Mouse (Mus musculus): ENCODE measurements at regions not wholly inside any gene's neighbourhood (a gene's known extent, or its start where the extent isn't known, plus 50 kb on each side); places are given as distances from the start of the nearest gene placed in this dataset.

DNA sequence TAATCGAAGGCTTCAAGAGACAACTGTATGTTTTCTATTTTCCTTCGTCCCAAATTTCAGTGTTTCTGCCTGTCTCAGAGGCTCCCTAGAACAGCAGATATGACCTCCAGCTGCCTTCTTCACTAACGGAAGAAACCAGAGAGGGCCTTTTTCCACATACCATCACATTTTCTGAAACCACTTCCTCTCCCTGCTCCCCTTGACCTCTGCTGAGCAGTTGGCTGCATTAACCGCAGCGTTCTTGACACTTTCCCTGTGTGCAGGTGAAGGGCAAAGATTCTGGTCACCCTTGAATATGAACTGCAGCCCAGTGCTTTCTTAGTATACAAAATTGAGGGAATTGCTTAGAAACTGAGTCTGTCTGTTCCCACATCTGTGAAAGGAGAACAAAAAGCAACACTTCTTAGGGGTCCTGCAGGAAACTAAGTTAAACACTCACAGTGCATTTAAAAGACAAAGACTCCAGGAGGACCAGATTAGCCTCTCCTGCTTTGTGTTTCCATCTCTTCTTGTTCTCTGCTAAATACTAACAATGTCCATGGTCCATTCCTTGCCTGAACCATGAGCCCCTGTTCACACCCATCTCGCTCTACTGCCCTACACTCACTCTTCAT, 98.4 kb downstream of the Akap11 start:
- no peak for DNase-seq (ENCODE audit: low read depth)

DNA sequence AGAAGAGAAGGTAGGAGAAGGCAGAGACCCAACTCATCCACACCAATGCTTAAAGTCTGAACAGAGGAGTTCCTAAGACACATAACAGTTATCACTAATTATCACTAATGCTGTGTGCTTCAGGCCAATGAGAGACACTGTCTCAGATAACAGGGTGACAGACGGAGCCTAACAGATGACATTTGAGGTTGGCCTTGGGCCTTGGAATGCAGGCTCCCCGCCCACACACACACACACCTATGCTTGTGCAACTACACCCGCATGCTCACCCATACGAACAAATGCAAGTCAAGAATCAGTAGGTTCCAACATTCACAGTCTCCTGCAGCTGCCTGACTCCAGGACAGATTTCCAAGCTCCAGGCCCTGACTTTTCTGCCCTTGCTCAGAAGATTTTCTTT, 100.0 kb downstream of the Akap11 start:
- DNase-seq (ENCODE audit: low read depth), result no peak
- no peak for TF ChIP-seq POLR2A (IDR thresholded peaks at IDR 0.05; ENCODE audit: borderline replicate concordance, extremely low read depth, insufficient read depth, insufficient read length, poor library complexity, severe bottlenecking)
- TF ChIP-seq CTCF (IDR thresholded peaks at IDR 0.05; ENCODE audit: borderline replicate concordance, extremely low read depth, insufficient read depth, insufficient read length), result no peak

More for the DNA sequence above, 98.4 kb downstream of the Akap11 start:
- no peak for TF ChIP-seq POLR2A (IDR thresholded peaks at IDR 0.05; ENCODE audit: borderline replicate concordance, extremely low read depth, insufficient read depth, insufficient read length, poor library complexity, severe bottlenecking)
- no peak for TF ChIP-seq CTCF (IDR thresholded peaks at IDR 0.05; ENCODE audit: borderline replicate concordance, extremely low read depth, insufficient read depth, insufficient read length)

DNA sequence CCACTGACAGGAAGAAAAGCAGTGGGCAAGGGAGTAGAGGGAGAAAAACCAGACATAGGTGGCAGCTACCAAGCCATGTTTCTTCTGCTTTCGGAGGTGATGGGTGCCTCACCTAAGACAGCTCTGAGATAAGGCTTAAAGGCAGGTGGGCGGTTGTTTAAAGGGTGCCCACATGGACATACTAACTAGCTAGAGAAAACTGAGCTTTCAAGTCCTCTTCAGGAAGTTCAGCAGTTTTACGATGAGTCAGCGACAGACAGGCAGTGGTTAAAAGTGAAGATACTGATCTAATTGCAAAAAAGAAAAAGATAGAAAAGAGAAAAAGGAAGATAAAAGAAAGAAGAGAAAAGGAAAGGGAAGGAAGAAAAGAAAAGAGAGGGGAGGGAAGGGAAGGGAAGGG, 100.6 kb downstream of the Akap11 start:
- no peak for DNase-seq (ENCODE audit: low read depth)
- TF ChIP-seq POLR2A (IDR thresholded peaks at IDR 0.05; ENCODE audit: borderline replicate concordance, extremely low read depth, insufficient read depth, insufficient read length, poor library complexity, severe bottlenecking) (no peak), CTCF (IDR thresholded peaks at IDR 0.05; ENCODE audit: borderline replicate concordance, extremely low read depth, insufficient read depth, insufficient read length) (no peak)

DNA sequence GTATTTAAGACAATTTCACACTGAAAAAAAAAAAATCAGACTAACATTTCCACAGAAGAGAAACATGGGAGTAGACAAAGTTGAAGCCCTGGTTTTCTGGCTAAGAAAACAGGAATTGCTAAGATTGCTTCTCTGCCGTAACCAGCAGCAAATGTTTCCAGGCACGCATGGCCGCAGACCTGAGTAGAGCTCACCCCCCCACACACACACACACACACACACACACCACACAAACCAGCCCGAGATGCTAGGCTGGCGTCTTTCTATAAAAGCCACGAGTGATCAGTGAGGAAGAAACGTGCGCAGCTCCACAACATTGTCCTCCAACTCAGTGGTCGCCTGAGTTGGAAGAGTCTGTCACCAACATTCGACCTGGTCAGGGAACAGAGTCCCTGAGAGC, 101.0 kb downstream of the Akap11 start:
- TF ChIP-seq CTCF (IDR thresholded peaks at IDR 0.05; ENCODE audit: borderline replicate concordance, extremely low read depth, insufficient read depth, insufficient read length), result no peak
- no peak for DNase-seq (ENCODE audit: low read depth)

DNA sequence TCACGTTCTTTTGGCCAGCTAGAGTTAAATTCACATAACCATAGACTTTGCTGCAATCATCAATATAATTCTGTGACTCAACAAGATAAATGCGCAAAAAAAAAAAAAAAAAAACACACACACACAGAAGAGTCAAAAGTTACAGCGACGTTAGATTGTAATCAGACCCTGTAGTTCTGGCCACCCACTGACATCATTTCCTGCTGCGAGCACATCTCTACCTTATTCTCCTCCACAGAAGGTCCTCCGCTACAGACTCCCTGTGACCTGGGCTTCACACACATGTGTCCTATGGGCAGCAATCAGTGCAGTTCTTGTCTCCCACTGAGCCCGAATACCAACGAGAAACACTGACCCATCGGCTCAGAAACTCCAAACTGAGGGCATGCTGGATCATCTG, 101.9 kb downstream of the Akap11 start:
- DNase-seq (ENCODE audit: low read depth), result no peak
- TF ChIP-seq CTCF (IDR thresholded peaks at IDR 0.05; ENCODE audit: borderline replicate concordance, extremely low read depth, insufficient read depth, insufficient read length) (no peak), POLR2A (IDR thresholded peaks at IDR 0.05; ENCODE audit: borderline replicate concordance, extremely low read depth, insufficient read depth, insufficient read length, poor library complexity, severe bottlenecking) (no peak)

DNA sequence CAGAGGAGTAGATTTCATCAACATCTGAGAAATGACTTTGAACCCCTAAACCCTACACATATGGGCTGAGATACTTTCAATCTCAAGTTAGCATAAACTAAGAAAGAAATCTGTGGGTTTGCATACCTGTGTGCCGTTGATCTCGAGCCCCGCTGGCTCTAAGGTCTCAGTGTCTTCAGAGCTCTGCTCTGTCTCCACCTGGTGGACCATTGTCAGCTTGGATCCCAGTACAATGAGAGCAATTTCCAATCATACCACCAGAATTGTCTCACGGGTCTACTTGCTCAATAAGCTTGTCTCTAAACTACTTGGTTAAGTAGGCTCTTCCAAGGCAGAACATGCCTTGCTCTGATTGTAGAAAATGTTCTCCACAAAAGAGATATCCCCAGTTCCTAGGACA, 102.5 kb downstream of the Akap11 start:
- TF ChIP-seq POLR2A (IDR thresholded peaks at IDR 0.05; ENCODE audit: borderline replicate concordance, extremely low read depth, insufficient read depth, insufficient read length, poor library complexity, severe bottlenecking) (no peak), CTCF (IDR thresholded peaks at IDR 0.05; ENCODE audit: borderline replicate concordance, extremely low read depth, insufficient read depth, insufficient read length) (no peak)
- DNase-seq (ENCODE audit: low read depth), result no peak

DNA sequence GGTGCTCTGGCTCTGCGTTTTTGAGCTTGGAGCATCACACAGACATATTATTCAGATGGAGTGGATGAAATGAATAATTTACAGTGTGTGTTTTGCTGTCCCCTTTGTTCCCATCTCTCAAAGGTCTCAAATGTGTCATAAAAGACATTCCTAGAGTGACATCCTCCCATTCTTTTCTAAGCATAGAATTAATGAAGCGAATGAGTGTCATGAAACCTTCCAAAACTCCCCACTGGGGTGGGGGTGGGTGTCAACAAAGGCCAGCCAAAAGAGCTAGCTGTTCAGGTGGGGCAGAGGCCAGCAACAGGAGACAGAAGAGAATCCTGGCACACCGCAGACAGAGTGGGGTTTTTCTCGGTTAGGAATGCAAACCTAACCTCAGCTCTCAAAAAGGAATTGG, 104.1 kb downstream of the Akap11 start:
- no peak for DNase-seq (ENCODE audit: low read depth)
- TF ChIP-seq CTCF (IDR thresholded peaks at IDR 0.05; ENCODE audit: borderline replicate concordance, extremely low read depth, insufficient read depth, insufficient read length), result no peak

DNA sequence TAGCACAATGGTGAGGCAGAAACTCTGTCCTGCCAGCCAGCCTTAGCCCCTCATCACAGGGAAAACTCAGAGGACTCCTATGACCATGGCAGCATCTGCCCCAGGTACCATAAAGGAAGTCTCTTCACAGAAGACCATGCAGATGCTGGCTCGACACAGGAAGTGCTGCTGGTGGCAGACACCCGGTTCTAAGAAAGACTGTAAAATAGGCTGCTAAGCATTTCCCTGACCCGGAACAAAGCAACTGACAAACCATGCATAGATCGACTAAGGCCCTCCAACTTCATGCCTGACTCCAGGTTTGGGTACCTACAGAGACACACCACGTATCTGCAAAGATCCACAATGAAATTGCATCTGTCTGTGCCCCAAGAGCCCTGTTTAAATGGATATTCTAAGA, 104.7 kb downstream of the Akap11 start:
- TF ChIP-seq CTCF (IDR thresholded peaks at IDR 0.05; ENCODE audit: borderline replicate concordance, extremely low read depth, insufficient read depth, insufficient read length) (no peak), POLR2A (IDR thresholded peaks at IDR 0.05; ENCODE audit: borderline replicate concordance, extremely low read depth, insufficient read depth, insufficient read length, poor library complexity, severe bottlenecking) (no peak)
- no peak for DNase-seq (ENCODE audit: low read depth)

DNA sequence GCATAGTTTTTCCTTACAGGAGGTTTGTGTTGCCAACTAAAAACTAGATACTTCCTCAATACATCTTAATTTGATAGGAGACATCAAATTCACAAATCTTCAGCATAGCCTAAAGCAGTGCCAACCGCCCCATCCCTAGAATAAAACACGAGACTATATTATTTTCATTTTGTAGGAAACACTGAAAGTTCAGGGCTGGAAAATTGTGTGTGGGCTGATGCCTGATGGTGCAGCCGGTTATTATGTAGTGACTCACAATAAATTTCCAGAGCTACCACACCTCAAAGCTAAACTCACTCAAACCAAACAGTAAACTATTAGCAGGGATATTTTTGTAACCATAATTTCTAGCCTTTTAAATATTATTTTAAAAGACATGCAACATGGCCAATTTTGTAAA, 105.2 kb downstream of the Akap11 start:
- no peak for DNase-seq (ENCODE audit: low read depth)
- TF ChIP-seq CTCF (IDR thresholded peaks at IDR 0.05; ENCODE audit: borderline replicate concordance, extremely low read depth, insufficient read depth, insufficient read length) (no peak), POLR2A (IDR thresholded peaks at IDR 0.05; ENCODE audit: borderline replicate concordance, extremely low read depth, insufficient read depth, insufficient read length, poor library complexity, severe bottlenecking) (no peak)

DNA sequence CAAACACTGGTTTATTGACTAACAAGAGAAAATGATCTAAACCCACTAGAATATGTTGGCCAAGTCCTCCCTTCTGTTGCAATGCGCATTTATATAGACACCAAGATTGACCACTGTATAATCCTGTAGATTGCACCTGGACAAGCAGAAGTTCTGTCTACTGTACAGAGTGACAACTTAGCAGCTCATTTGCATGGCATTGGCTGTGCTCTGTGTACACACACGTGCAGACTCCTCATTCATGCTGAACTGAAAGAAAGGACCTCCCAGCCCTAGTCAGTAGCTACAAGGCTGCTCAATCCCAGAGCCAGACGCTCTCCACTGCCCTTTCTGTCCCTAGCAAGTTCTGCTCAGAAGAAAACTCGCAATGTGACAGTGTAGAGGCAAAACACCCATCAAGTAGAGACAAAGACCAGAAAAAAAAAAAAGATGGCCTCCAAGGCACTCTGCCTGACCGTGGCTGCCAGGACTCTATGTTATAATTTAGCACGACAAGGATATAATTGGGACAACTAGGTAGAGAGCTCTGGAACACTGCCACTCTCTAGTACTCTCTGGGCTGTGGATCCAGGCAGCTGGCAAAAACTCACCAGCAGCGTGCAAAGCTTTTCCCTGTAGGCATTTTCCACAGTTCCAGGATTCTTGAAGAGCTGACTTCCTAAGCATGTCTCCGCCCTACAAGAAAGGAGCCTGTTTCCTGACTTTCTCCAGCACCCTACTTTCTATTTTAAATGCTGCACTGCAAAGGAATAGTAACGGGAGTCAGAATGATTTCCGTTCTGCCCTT, 108.2 kb downstream of the Akap11 start:
- no peak for TF ChIP-seq CTCF (IDR thresholded peaks at IDR 0.05; ENCODE audit: borderline replicate concordance, extremely low read depth, insufficient read depth, insufficient read length)
- no peak for TF ChIP-seq POLR2A (IDR thresholded peaks at IDR 0.05; ENCODE audit: borderline replicate concordance, extremely low read depth, insufficient read depth, insufficient read length, poor library complexity, severe bottlenecking)
- DNase-seq (ENCODE audit: low read depth), result peak; percentile 22

DNA sequence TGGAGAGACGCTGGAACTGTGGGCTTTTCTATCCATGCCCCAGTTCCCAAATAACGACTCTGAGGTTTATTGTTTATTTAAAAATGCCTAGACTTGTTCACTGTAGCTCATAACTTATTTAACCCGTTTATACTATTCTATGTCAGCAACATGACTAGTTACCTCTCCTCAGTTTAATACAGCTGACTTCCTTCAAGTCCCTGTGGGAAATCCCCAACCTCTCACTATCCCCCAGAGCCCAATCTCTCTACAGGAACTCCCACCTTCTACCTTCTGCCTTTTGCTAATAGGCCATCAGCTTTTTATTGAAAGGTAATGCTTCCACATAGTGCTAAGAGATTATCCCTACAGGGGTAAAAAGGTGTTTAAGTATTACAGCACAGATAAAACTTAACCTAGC, 109.5 kb downstream of the Akap11 start:
- no peak for TF ChIP-seq CTCF (IDR thresholded peaks at IDR 0.05; ENCODE audit: borderline replicate concordance, extremely low read depth, insufficient read depth, insufficient read length)
- TF ChIP-seq POLR2A (IDR thresholded peaks at IDR 0.05; ENCODE audit: borderline replicate concordance, extremely low read depth, insufficient read depth, insufficient read length, poor library complexity, severe bottlenecking), result no peak
- DNase-seq (ENCODE audit: low read depth), result no peak

DNA sequence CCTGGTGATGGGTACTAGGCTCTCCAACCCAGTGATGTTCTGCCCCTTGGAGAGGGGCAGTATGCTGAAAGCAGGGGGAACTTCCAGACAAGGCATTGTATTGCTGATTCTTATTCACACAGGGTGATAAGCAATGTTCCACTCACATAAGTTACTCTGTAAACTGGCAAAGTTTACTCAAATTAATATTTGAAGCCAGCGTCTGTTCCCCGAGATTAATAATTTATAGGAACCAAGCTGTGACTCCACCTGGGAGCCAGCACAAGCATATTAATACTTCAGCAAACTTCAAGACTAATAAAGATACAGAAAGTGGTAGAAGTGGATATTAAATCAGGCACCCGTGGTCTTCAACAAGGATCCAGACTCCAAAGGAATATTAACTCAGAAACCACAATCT, 114.0 kb downstream of the Akap11 start:
- TF ChIP-seq POLR2A (IDR thresholded peaks at IDR 0.05; ENCODE audit: borderline replicate concordance, extremely low read depth, insufficient read depth, insufficient read length, poor library complexity, severe bottlenecking) (no peak), CTCF (IDR thresholded peaks at IDR 0.05; ENCODE audit: borderline replicate concordance, extremely low read depth, insufficient read depth, insufficient read length) (no peak)
- no peak for DNase-seq (ENCODE audit: low read depth)
